Mouse (Mus musculus): Measurements from ENCODE around the gene Rps28. TPM values are rescaled to one million over a fixed set of nuclear protein-coding genes. Genes with fewer than 3 reads are reported as not detected.

Gene Rps28
- polyA plus RNA-seq, 1 experiment: 493 TPM

GRCm38 (mm10) chr17:33779967-33780295 lies 44.4 kb downstream of the Rps28 start:
- Histone ChIP-seq H3K4me3 (replicated peaks; ENCODE audit: insufficient read depth, low read depth, low read length) (no peak overlapping the region), H3K4me1 (ENCODE audit: control insufficient read depth, insufficient read depth, low read length) (no peaks in the 10 kb centered on the region), H3K27ac (ENCODE audit: insufficient read depth, low read length) (no peak overlapping the region), H3K27me3 (ENCODE audit: control insufficient read depth, insufficient read depth, low read length) (no peaks in the 10 kb centered on the region)
- no peak for DNase-seq
- 55% methylated on average over 5 of the region's 5 CpGs for WGBS
- no peak for TF ChIP-seq POLR2A (IDR thresholded peaks at IDR 0.05; ENCODE audit: borderline replicate concordance, insufficient read depth, low read length)
- TF ChIP-seq CTCF (IDR thresholded peaks at IDR 0.05; ENCODE audit: borderline replicate concordance, insufficient read depth, low read depth, low read length): no peak

- no peak overlapping the region for H3K4me3 ChIP-seq (replicated peaks; ENCODE audit: insufficient read depth, low read depth, low read length)
- H3K4me1 ChIP-seq (ENCODE audit: control insufficient read depth, insufficient read depth, low read length): no peaks in the 10 kb centered on the region
- DNase-seq: peak; percentile 51 to 64
- no peak for TF ChIP-seq CTCF (IDR thresholded peaks at IDR 0.05; ENCODE audit: borderline replicate concordance, insufficient read depth, low read depth, low read length)
- no peak for TF ChIP-seq POLR2A (IDR thresholded peaks at IDR 0.05; ENCODE audit: borderline replicate concordance, insufficient read depth, low read length)
- no peaks in the 10 kb centered on the region for H3K27me3 ChIP-seq (ENCODE audit: control insufficient read depth, insufficient read depth, low read length)
- peak overlapping the region; percentile 53; the same call in 1 of the 2 replicates for H3K27ac ChIP-seq (ENCODE audit: insufficient read depth, low read length)
- 6% methylated on average over 9 of the region's 9 CpGs for WGBS
Measured at GRCm38 (mm10) chr17:33779271-33779966, 44.9 kb downstream of the Rps28 start.

- Histone ChIP-seq H3K4me1 (ENCODE audit: control insufficient read depth, insufficient read depth, low read length) (no peaks in the 10 kb centered on the region), H3K27ac (ENCODE audit: insufficient read depth, low read length) (no peak overlapping the region), H3K27me3 (ENCODE audit: control insufficient read depth, insufficient read depth, low read length) (no peaks in the 10 kb centered on the region), H3K4me3 (replicated peaks; ENCODE audit: insufficient read depth, low read depth, low read length) (no peak overlapping the region)
- no peak for DNase-seq
- 93% methylated on average over 4 of the region's 4 CpGs for WGBS
- no peak for TF ChIP-seq CTCF (IDR thresholded peaks at IDR 0.05; ENCODE audit: borderline replicate concordance, insufficient read depth, low read depth, low read length)
- TF ChIP-seq POLR2A (IDR thresholded peaks at IDR 0.05; ENCODE audit: borderline replicate concordance, insufficient read depth, low read length): no peak
Measured at GRCm38 (mm10) chr17:33775287-33775686, 49.1 kb downstream of the Rps28 start.

- 84% methylated on average over 8 of the region's 8 CpGs for WGBS
Measured at GRCm38 (mm10) chr17:33774573-33775155, 49.7 kb downstream of the Rps28 start.

GRCm38 (mm10) chr17:33773871-33774572 lies 50.3 kb downstream of the Rps28 start:
- no peak for TF ChIP-seq CTCF (IDR thresholded peaks at IDR 0.05; ENCODE audit: borderline replicate concordance, insufficient read depth, low read depth, low read length)
- no peak for TF ChIP-seq POLR2A (IDR thresholded peaks at IDR 0.05; ENCODE audit: borderline replicate concordance, insufficient read depth, low read length)
- Histone ChIP-seq H3K4me3 (replicated peaks; ENCODE audit: insufficient read depth, low read depth, low read length) (no peak overlapping the region), H3K27ac (ENCODE audit: insufficient read depth, low read length) (no peak overlapping the region), H3K27me3 (ENCODE audit: control insufficient read depth, insufficient read depth, low read length) (no peaks in the 10 kb centered on the region), H3K4me1 (ENCODE audit: control insufficient read depth, insufficient read depth, low read length) (no peaks in the 10 kb centered on the region)
- DNase-seq: no peak
- WGBS: 90% methylated on average over 6 of the region's 6 CpGs

More at GRCm38 (mm10) chr17:33774573-33775155, 49.7 kb downstream of the Rps28 start:
- no peak for DNase-seq
- Histone ChIP-seq H3K4me3 (replicated peaks; ENCODE audit: insufficient read depth, low read depth, low read length) (no peak overlapping the region), H3K27me3 (ENCODE audit: control insufficient read depth, insufficient read depth, low read length) (no peaks in the 10 kb centered on the region), H3K27ac (ENCODE audit: insufficient read depth, low read length) (no peak overlapping the region), H3K4me1 (ENCODE audit: control insufficient read depth, insufficient read depth, low read length) (no peaks in the 10 kb centered on the region)
- TF ChIP-seq CTCF (IDR thresholded peaks at IDR 0.05; ENCODE audit: borderline replicate concordance, insufficient read depth, low read depth, low read length) (no peak), POLR2A (IDR thresholded peaks at IDR 0.05; ENCODE audit: borderline replicate concordance, insufficient read depth, low read length) (no peak)

- Histone ChIP-seq H3K4me3 (replicated peaks; ENCODE audit: insufficient read depth, low read depth, low read length) (no peak overlapping the region), H3K27ac (ENCODE audit: insufficient read depth, low read length) (no peak overlapping the region), H3K27me3 (ENCODE audit: control insufficient read depth, insufficient read depth, low read length) (no peaks in the 10 kb centered on the region), H3K4me1 (ENCODE audit: control insufficient read depth, insufficient read depth, low read length) (no peaks in the 10 kb centered on the region)
- 79% methylated on average over 6 of the region's 6 CpGs for WGBS
- no peak for DNase-seq
- TF ChIP-seq CTCF (IDR thresholded peaks at IDR 0.05; ENCODE audit: borderline replicate concordance, insufficient read depth, low read depth, low read length) (no peak), POLR2A (IDR thresholded peaks at IDR 0.05; ENCODE audit: borderline replicate concordance, insufficient read depth, low read length) (no peak)
Measured at GRCm38 (mm10) chr17:33773426-33773825, 50.9 kb downstream of the Rps28 start.

- 88% methylated on average over 4 of the region's 4 CpGs for WGBS
- Histone ChIP-seq H3K4me3 (replicated peaks; ENCODE audit: insufficient read depth, low read depth, low read length) (no peak overlapping the region), H3K27ac (ENCODE audit: insufficient read depth, low read length) (no peak overlapping the region), H3K4me1 (ENCODE audit: control insufficient read depth, insufficient read depth, low read length) (no peaks in the 10 kb centered on the region), H3K27me3 (ENCODE audit: control insufficient read depth, insufficient read depth, low read length) (no peaks in the 10 kb centered on the region)
- DNase-seq: no peak
- TF ChIP-seq CTCF (IDR thresholded peaks at IDR 0.05; ENCODE audit: borderline replicate concordance, insufficient read depth, low read depth, low read length) (no peak), POLR2A (IDR thresholded peaks at IDR 0.05; ENCODE audit: borderline replicate concordance, insufficient read depth, low read length) (no peak)
Measured at GRCm38 (mm10) chr17:33771617-33772016, 52.7 kb downstream of the Rps28 start.

Other genes with a start within 250 kb of the Rps28 start
- gene Zfp414, start 195.5 kb downstream of the Rps28 start, polyA plus RNA-seq (2012; rRNA removed): 99.1 and 107 TPM in 2 replicates
- 2.8 and 3.4 TPM in 2 replicates for gene Pram1, start 186.5 kb downstream of the Rps28 start, polyA plus RNA-seq (2012; rRNA removed)
- gene Hnrnpm, start 137.7 kb downstream of the Rps28 start, polyA plus RNA-seq (2012; rRNA removed): 270 and 273 TPM in 2 replicates
- 157 and 171 TPM in 2 replicates for gene March2, start 105.9 kb downstream of the Rps28 start, polyA plus RNA-seq (2012; rRNA removed)
- gene Rab11b, start 64.0 kb downstream of the Rps28 start, polyA plus RNA-seq (2012; rRNA removed): 494 and 510 TPM in 2 replicates
- gene Angptl4, start 42.7 kb downstream of the Rps28 start, polyA plus RNA-seq (2012; rRNA removed): 1.6 and 1.9 TPM in 2 replicates
- gene Kank3, start 14.0 kb downstream of the Rps28 start, polyA plus RNA-seq (2012; rRNA removed): 52.1 and 59.5 TPM in 2 replicates
- gene Ndufa7, start within 50 bp of the Rps28 start, polyA plus RNA-seq (2012; rRNA removed): 341 and 361 TPM in 2 replicates
- gene Cd320, start 18.5 kb upstream of the Rps28 start, polyA plus RNA-seq (2012; rRNA removed): 34.4 and 34.7 TPM in 2 replicates
- gene Gm7029, start 49.3 kb upstream of the Rps28 start, polyA plus RNA-seq (2012; rRNA removed): not detected in 2 replicates
- 2.2 and 2.3 TPM in 2 replicates for gene Kifc1, start 66.1 kb upstream of the Rps28 start, polyA plus RNA-seq (2012; rRNA removed)
- 0.48 and 0.65 TPM in 2 replicates for gene Platr17, start 80.6 kb upstream of the Rps28 start, polyA plus RNA-seq (2012; rRNA removed)
- 28.6 and 30.4 TPM in 2 replicates for gene Daxx, start 84.9 kb upstream of the Rps28 start, polyA plus RNA-seq (2012; rRNA removed)
- 27.7 and 28.5 TPM in 2 replicates for gene Tapbp, start 91.3 kb upstream of the Rps28 start, polyA plus RNA-seq (2012; rRNA removed)
- 30.2 and 33.4 TPM in 2 replicates for gene Zbtb22, start 91.3 kb upstream of the Rps28 start, polyA plus RNA-seq (2012; rRNA removed)
- gene Rgl2, start 105.0 kb upstream of the Rps28 start, polyA plus RNA-seq (2012; rRNA removed): 171 and 183 TPM in 2 replicates
- 117 and 135 TPM in 2 replicates for gene Pfdn6, start 115.8 kb upstream of the Rps28 start, polyA plus RNA-seq (2012; rRNA removed)
- gene Wdr46, start 116.1 kb upstream of the Rps28 start, polyA plus RNA-seq (2012; rRNA removed): 13.3 and 14.0 TPM in 2 replicates
- 8.4 and 8.6 TPM in 2 replicates for gene B3galt4, start 126.9 kb upstream of the Rps28 start, polyA plus RNA-seq (2012; rRNA removed)
- gene Vps52, start 131.2 kb upstream of the Rps28 start, polyA plus RNA-seq (2012; rRNA removed): 73.5 and 77.0 TPM in 2 replicates
- gene Rps18, start 131.4 kb upstream of the Rps28 start, polyA plus RNA-seq (2012; rRNA removed): 283 and 320 TPM in 2 replicates
- gene H2-K1, start 175.8 kb upstream of the Rps28 start, polyA plus RNA-seq (2012; rRNA removed): 61.9 and 77.5 TPM in 2 replicates
- 66.4 and 74.6 TPM in 2 replicates for gene Ring1, start 200.1 kb upstream of the Rps28 start, polyA plus RNA-seq (2012; rRNA removed)
- gene H2-Ke6, start 203.5 kb upstream of the Rps28 start, polyA plus RNA-seq (2012; rRNA removed): 82.9 and 89.8 TPM in 2 replicates
- 120 and 123 TPM in 2 replicates for gene Slc39a7, start 207.1 kb upstream of the Rps28 start, polyA plus RNA-seq (2012; rRNA removed)
- gene Rxrb, start 207.2 kb upstream of the Rps28 start, polyA plus RNA-seq (2012; rRNA removed): 78.0 and 83.2 TPM in 2 replicates
- 12.2 and 15.2 TPM in 2 replicates for gene Col11a2, start 214.9 kb upstream of the Rps28 start, polyA plus RNA-seq (2012; rRNA removed)